In the genomic region with DNA sequence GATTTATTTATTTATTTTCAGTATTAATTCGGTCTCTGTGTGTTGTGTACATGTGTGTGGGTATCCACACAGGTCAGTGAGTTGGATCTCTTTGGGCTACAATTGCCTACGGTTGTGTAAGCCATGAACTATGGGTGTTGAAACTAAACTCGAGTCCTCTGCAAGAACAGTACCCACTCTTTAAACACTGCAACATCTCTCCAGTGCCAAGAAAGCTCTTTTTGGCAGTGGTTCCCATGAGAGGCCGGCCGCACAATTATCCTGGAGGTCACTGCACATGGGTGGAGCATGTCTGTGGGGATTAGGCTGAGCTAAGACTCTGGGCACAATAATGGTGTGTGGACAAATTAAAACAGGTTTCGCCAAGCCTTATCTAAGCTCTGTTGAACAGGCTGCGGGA, we compare ENCODE assay signal across 8 mouse cellular contexts. TPM values are rescaled to one million over a fixed set of nuclear protein-coding genes. Genes with fewer than 3 reads are reported as not detected.
DNase-seq lines count a peak whose midpoint lies in the region; ATAC-seq and TF ChIP-seq lines count a peak whose summit lies in the region.

No protein-coding gene starts in this region.

- 63% methylated on average over 7 of the region's 7 CpGs for WGBS in intestine, embryonic 15.5 days
- 63% methylated on average over 7 of the region's 7 CpGs for WGBS in intestine, embryonic 16.5 days
- 55% methylated on average over 7 of the region's 7 CpGs for WGBS in heart, embryonic 15.5 days

- DNase-seq in adrenal gland, postnatal 25 days = peak; percentile 65
- DNase-seq in lung, postnatal 25 days (ENCODE audit: low spot score) = peak; percentile 90
- no peak for DNase-seq in embryo, embryonic 10.5 days (ENCODE audit: low spot score)
- no peak for DNase-seq in left cerebral cortex, adult 2 months (ENCODE audit: extremely low spot score in 1 of 2, low spot score in 2 of 2)

- H3K4me2 ChIP-seq in intestine, embryonic 15.5 days (replicated peaks) = 0 out of 2 replicates have a peak overlapping the region, but pooled peaks have one; percentile 3
- H3K4me2 ChIP-seq in intestine, embryonic 16.5 days (ENCODE audit: low read depth, low read length) = no peak overlapping the region
- no peak overlapping the region for H3K4me2 ChIP-seq in heart, embryonic 15.5 days

- peaks cover 37% of the 10 kb centered on the region for H3K4me1 ChIP-seq in intestine, embryonic 15.5 days (replicated peaks)
- H3K4me1 ChIP-seq in intestine, embryonic 16.5 days (ENCODE audit: control insufficient read depth, insufficient read depth, low read length) = peaks cover 33% of the 10 kb centered on the region
- H3K4me1 ChIP-seq in heart, embryonic 15.5 days (replicated peaks) = peaks cover 20% of the 10 kb centered on the region

- 0 out of 2 replicates have a peak overlapping the region, but pooled peaks have one; percentile 7 for H3K27ac ChIP-seq in intestine, embryonic 15.5 days
- H3K27ac ChIP-seq in intestine, embryonic 16.5 days (ENCODE audit: low read length) = no peak overlapping the region
- peak overlapping the region; percentile 87 for H3K27ac ChIP-seq in heart, embryonic 15.5 days
- H3K27ac ChIP-seq in left cerebral cortex, adult 2 months = no peak overlapping the region

- no peaks in the 10 kb centered on the region for H3K9me3 ChIP-seq in intestine, embryonic 15.5 days
- H3K9me3 ChIP-seq in intestine, embryonic 16.5 days (ENCODE audit: control insufficient read depth, low read length) = no peaks in the 10 kb centered on the region
- H3K9me3 ChIP-seq in heart, embryonic 15.5 days (replicated peaks) = no peaks in the 10 kb centered on the region

- H3K36me3 ChIP-seq in intestine, embryonic 15.5 days = no peaks in the 10 kb centered on the region
- H3K36me3 ChIP-seq in intestine, embryonic 16.5 days (ENCODE audit: control insufficient read depth, insufficient read depth, low read length) = no peaks in the 10 kb centered on the region
- H3K36me3 ChIP-seq in heart, embryonic 15.5 days = no peaks in the 10 kb centered on the region

- no peak overlapping the region for H3K9ac ChIP-seq in intestine, embryonic 15.5 days
- no peak overlapping the region for H3K9ac ChIP-seq in intestine, embryonic 16.5 days (ENCODE audit: low read depth, low read length)
- no peak overlapping the region for H3K9ac ChIP-seq in heart, embryonic 15.5 days

- no peak for TF ChIP-seq CTCF in left cerebral cortex, adult 2 months (IDR thresholded peaks at IDR 0.05)

- H3K27me3 ChIP-seq in intestine, embryonic 15.5 days (replicated peaks) = no peaks in the 10 kb centered on the region
- H3K27me3 ChIP-seq in intestine, embryonic 16.5 days (replicated peaks; ENCODE audit: control insufficient read depth, insufficient read depth, low read length) = no peaks in the 10 kb centered on the region
- H3K27me3 ChIP-seq in heart, embryonic 15.5 days = no peaks in the 10 kb centered on the region

- no peak overlapping the region for H3K4me3 ChIP-seq in intestine, embryonic 15.5 days (replicated peaks)
- no peak overlapping the region for H3K4me3 ChIP-seq in intestine, embryonic 16.5 days (ENCODE audit: low read length)
- H3K4me3 ChIP-seq in heart, embryonic 15.5 days = no peak overlapping the region
- no peak overlapping the region for H3K4me3 ChIP-seq in left cerebral cortex, adult 2 months

- intact Hi-C loops in left cerebral cortex, adult 2 months (cut with DNase I) = no loop called here

- ATAC-seq in intestine, embryonic 15.5 days = no peak
- ATAC-seq in intestine, embryonic 16.5 days = no peak
- ATAC-seq in heart, embryonic 15.5 days (replicated peaks; ENCODE audit: insufficient number of reproducible peaks, insufficient read depth, low FRiP score, low read depth) = no peak
- no peak for ATAC-seq in megakaryocyte progenitor cell, adult 5-6 weeks (replicated peaks; ENCODE audit: poor library complexity)

RNA-seq across cellular contexts. Expression of a gene that starts 36.6 kb away (rescaled TPM):
- 42.2 and 43.3 TPM in 2 replicates for polyA plus RNA-seq in intestine, embryonic 15.5 days (2015; fragmentation: Nextera tagmentation; extraction: Ambion mirVana)
- 48.8 and 57.5 TPM in 2 replicates for polyA plus RNA-seq in intestine, embryonic 16.5 days (2015; fragmentation: Nextera tagmentation; extraction: Ambion mirVana)
- total RNA-seq in adrenal gland, postnatal 25 days (2021) = 176 and 187 TPM in 2 replicates
- 22.7 and 24.4 TPM in 2 replicates for polyA plus RNA-seq in heart, embryonic 15.5 days (2015; fragmentation: Nextera tagmentation; extraction: Ambion mirVana)
- total RNA-seq in megakaryocyte progenitor cell, adult 5-6 weeks (2015) = 51.5 and 57.9 TPM in 2 replicates
- 55.1 and 64.4 TPM in 2 replicates for total RNA-seq in megakaryocyte progenitor cell, adult 5-6 weeks (2017)
- 10 to 100 TPM; 95.1 to 95.5 TPM for total RNA-seq in left cerebral cortex, adult 2 months (2021)

RNA-seq across cellular contexts. Expression of a gene that starts 55.1 kb away (rescaled TPM):
- polyA plus RNA-seq in intestine, embryonic 15.5 days (2015; fragmentation: Nextera tagmentation; extraction: Ambion mirVana) = 29.7 and 31.6 TPM in 2 replicates
- polyA plus RNA-seq in intestine, embryonic 16.5 days (2015; fragmentation: Nextera tagmentation; extraction: Ambion mirVana) = 41.1 and 44.0 TPM in 2 replicates
- total RNA-seq in adrenal gland, postnatal 25 days (2021) = 309 and 334 TPM in 2 replicates
- 19.8 and 21.4 TPM in 2 replicates for polyA plus RNA-seq in heart, embryonic 15.5 days (2015; fragmentation: Nextera tagmentation; extraction: Ambion mirVana)
- total RNA-seq in megakaryocyte progenitor cell, adult 5-6 weeks (2015) = 20.3 and 20.8 TPM in 2 replicates
- total RNA-seq in megakaryocyte progenitor cell, adult 5-6 weeks (2017) = 20.0 and 27.5 TPM in 2 replicates
- 10 to 100 TPM; 46.3 to 50.3 TPM for total RNA-seq in left cerebral cortex, adult 2 months (2021)

RNA-seq across cellular contexts. Expression of a gene that starts 55.2 kb away (rescaled TPM):
- 13.9 and 14.3 TPM in 2 replicates for polyA plus RNA-seq in intestine, embryonic 15.5 days (2015; fragmentation: Nextera tagmentation; extraction: Ambion mirVana)
- polyA plus RNA-seq in intestine, embryonic 16.5 days (2015; fragmentation: Nextera tagmentation; extraction: Ambion mirVana) = 15.6 and 15.8 TPM in 2 replicates
- total RNA-seq in adrenal gland, postnatal 25 days (2021) = 23.3 and 24.4 TPM in 2 replicates
- 12.3 and 13.5 TPM in 2 replicates for polyA plus RNA-seq in heart, embryonic 15.5 days (2015; fragmentation: Nextera tagmentation; extraction: Ambion mirVana)
- 12.9 and 15.6 TPM in 2 replicates for total RNA-seq in megakaryocyte progenitor cell, adult 5-6 weeks (2015)
- 9.7 and 13.8 TPM in 2 replicates for total RNA-seq in megakaryocyte progenitor cell, adult 5-6 weeks (2017)
- 10 to 100 TPM; 19.1 to 21.3 TPM for total RNA-seq in left cerebral cortex, adult 2 months (2021)

Comparison
In these comparisons a context has a peak if more than half of its experiments do, and no peak if none do; other contexts are left out.
1. H3K27ac ChIP-seq: peak in intestine, embryonic 15.5 days (single experiment) and heart, embryonic 15.5 days (single experiment); none in intestine, embryonic 16.5 days (single experiment) and left cerebral cortex, adult 2 months (single experiment).
2. DNase-seq: peak in adrenal gland, postnatal 25 days (single experiment) and lung, postnatal 25 days (single experiment); none in embryo, embryonic 10.5 days (single experiment) and left cerebral cortex, adult 2 months (0 of 2).